ENCODE assay signal across 14 mouse cellular contexts in the genomic region with DNA sequence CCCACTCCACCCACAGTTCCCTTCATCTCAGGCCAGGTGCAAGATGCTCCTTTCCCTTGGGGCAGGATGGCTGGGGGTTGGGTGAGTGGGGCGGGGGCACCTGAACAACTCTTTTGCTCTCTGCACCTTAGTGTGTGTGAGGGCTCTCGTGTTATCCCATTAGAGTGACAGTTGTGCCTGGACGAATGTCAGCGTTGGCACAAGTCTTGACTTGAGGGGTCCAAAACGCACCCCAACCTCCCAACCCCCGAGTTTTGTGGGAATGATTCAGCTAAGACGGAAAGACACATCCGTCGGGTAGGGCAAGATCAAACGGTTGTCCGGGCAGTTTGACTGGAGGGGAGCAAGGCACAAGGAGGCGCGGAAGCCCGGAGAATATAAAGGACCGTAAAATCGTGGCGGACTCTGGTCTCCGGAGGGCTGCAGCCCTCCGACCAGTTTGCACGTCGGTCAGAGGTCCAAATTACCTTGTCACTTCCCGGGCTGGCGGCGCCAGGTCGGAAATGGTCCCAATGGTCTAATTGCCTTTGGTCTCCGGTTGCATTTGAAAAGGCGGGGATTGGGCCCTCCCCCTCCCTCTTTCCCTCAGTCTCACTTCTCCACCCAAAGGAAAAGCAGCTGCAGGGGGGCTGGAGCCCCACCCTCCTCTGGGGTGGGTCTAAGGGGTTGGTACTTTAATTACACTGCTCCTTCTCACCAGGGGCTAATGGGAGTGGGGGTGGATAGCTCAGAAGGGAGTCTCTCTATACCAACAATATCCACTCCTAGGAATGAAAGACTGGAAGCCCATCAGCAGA. TPM values are rescaled to one million over a fixed set of nuclear protein-coding genes. Genes with fewer than 3 reads are reported as not detected.
A peak's percentile ranks its signal among the peaks of the same experiment; 100 is the strongest.
DNase-seq lines count a peak whose midpoint lies in the region; ATAC-seq and TF ChIP-seq lines count a peak whose summit lies in the region.
"Had no signal": no experiment of that assay in that cellular context is flagged by ENCODE, and none has a peak within 500 bp of the region (broad histone marks: within the 10 kb centered on the region; RNA-seq: fewer than 3 reads in every experiment).

No protein-coding gene starts in this region.

- TF ChIP-seq CTCF in midbrain, postnatal 0 days (IDR thresholded peaks at IDR 0.05): no peak

- H3K36me3 ChIP-seq in kidney, embryonic 14.5 days (ENCODE audit: control insufficient read depth, insufficient read depth, low read length): no peaks in the 10 kb centered on the region
- H3K36me3 ChIP-seq in hindbrain, embryonic 16.5 days (ENCODE audit: control insufficient read depth, insufficient read depth, low read length): no peaks in the 10 kb centered on the region
- no peaks in the 10 kb centered on the region for H3K36me3 ChIP-seq in midbrain, postnatal 0 days (ENCODE audit: insufficient read depth, low read length)

- H3K9me3 ChIP-seq in kidney, embryonic 14.5 days (ENCODE audit: control insufficient read depth, low read length): no peaks in the 10 kb centered on the region
- H3K9me3 ChIP-seq in hindbrain, embryonic 16.5 days (ENCODE audit: control insufficient read depth, low read length): no peaks in the 10 kb centered on the region
- no peaks in the 10 kb centered on the region for H3K9me3 ChIP-seq in midbrain, postnatal 0 days (ENCODE audit: low read length)

- ATAC-seq in kidney, embryonic 14.5 days (ENCODE audit: low FRiP score, low TSS enrichment): no peak
- no peak for ATAC-seq in hindbrain, embryonic 16.5 days
- ATAC-seq in midbrain, postnatal 0 days (ENCODE audit: low FRiP score): no peak
- ATAC-seq in erythroblast, adult 5-6 weeks (replicated peaks; ENCODE audit: low FRiP score, poor library complexity, severe bottlenecking): no peak

- no peak overlapping the region for H3K27ac ChIP-seq in kidney, embryonic 14.5 days (ENCODE audit: low read depth, low read length)
- peak overlapping the region; percentile 40 for H3K27ac ChIP-seq in hindbrain, embryonic 16.5 days (ENCODE audit: low read depth, low read length)
- no peak overlapping the region for H3K27ac ChIP-seq in midbrain, postnatal 0 days (ENCODE audit: low read depth, low read length)

- H3K9ac ChIP-seq in kidney, embryonic 14.5 days (ENCODE audit: low read depth, low read length): no peak overlapping the region
- peak overlapping the region; percentile 6; the same call in 1 of the 2 replicates for H3K9ac ChIP-seq in hindbrain, embryonic 16.5 days (ENCODE audit: low read depth, low read length)
- no peak overlapping the region for H3K9ac ChIP-seq in midbrain, postnatal 0 days (replicated peaks; ENCODE audit: low read length, poor library complexity, severe bottlenecking)

- no peak for DNase-seq in kidney, adult 11 months
- peak; percentile 92 for DNase-seq in ZHBTc4 (ENCODE audit: low read depth, low spot score)
- DNase-seq in midbrain, postnatal 0 days (ENCODE audit: low spot score): no peak
- no peak for DNase-seq in frontal cortex, postnatal 14 days (ENCODE audit: low spot score in 2 of 2)
- no peak for DNase-seq in left cerebral cortex, adult 11 months (ENCODE audit: low spot score)
- DNase-seq: heart, postnatal 14 days; lung, adult 18-20 months; right cerebral cortex, postnatal 25 days; thymus, postnatal 14 days had no signal

- H3K4me1 ChIP-seq in kidney, embryonic 14.5 days (ENCODE audit: control insufficient read depth, insufficient read depth, low read length): peaks cover 15% of the 10 kb centered on the region
- H3K4me1 ChIP-seq in hindbrain, embryonic 16.5 days (ENCODE audit: control insufficient read depth, insufficient read depth, low read depth, low read length): peaks cover 7% of the 10 kb centered on the region
- no peaks in the 10 kb centered on the region for H3K4me1 ChIP-seq in midbrain, postnatal 0 days (ENCODE audit: insufficient read depth, low read length)

- peaks cover 90% of the 10 kb centered on the region for H3K27me3 ChIP-seq in kidney, embryonic 14.5 days (ENCODE audit: control insufficient read depth, insufficient read depth, low read length)
- H3K27me3 ChIP-seq in hindbrain, embryonic 16.5 days (replicated peaks; ENCODE audit: control insufficient read depth, insufficient read depth, low read length): peaks cover 74% of the 10 kb centered on the region
- peaks cover 82% of the 10 kb centered on the region for H3K27me3 ChIP-seq in midbrain, postnatal 0 days (ENCODE audit: insufficient read depth, low read length)

- peak overlapping the region; percentile 22 for H3K4me3 ChIP-seq in kidney, embryonic 14.5 days (ENCODE audit: low read length)
- peak overlapping the region; percentile 17 for H3K4me3 ChIP-seq in hindbrain, embryonic 16.5 days (ENCODE audit: low read length)
- peak overlapping the region; percentile 13 for H3K4me3 ChIP-seq in midbrain, postnatal 0 days (ENCODE audit: low read depth, low read length)

- WGBS in kidney, embryonic 14.5 days: under 1% methylated on average over 27 of the region's 27 CpGs
- under 1% methylated on average over 27 of the region's 27 CpGs for WGBS in hindbrain, embryonic 16.5 days
- WGBS in midbrain, postnatal 0 days: under 1% methylated on average over 27 of the region's 27 CpGs

- H3K4me2 ChIP-seq in kidney, embryonic 14.5 days (replicated peaks; ENCODE audit: low read depth, low read length): peak overlapping the region; percentile 19; the same call in 1 of the 2 replicates
- H3K4me2 ChIP-seq in hindbrain, embryonic 16.5 days (ENCODE audit: low read length): no peak overlapping the region
- no peak overlapping the region for H3K4me2 ChIP-seq in midbrain, postnatal 0 days (ENCODE audit: low read depth, low read length, poor library complexity, severe bottlenecking)

RNA-seq across cellular contexts. Expression of gene Evx1, which starts 1.2 kb away (rescaled TPM):
- polyA plus RNA-seq in kidney, embryonic 14.5 days (2014; fragmentation: Nextera tagmentation; extraction: Ambion mirVana): not detected in 2 replicates
- 1.1 and 1.5 TPM in 2 replicates for polyA plus RNA-seq in hindbrain, embryonic 16.5 days (2015; fragmentation: Nextera tagmentation; extraction: Ambion mirVana)
- total RNA-seq in midbrain, postnatal 0 days (2014; rRNA removed): 1.0 and 2.2 TPM in 2 replicates
- polyA plus RNA-seq in midbrain, postnatal 0 days (2015; fragmentation: Nextera tagmentation; extraction: Ambion mirVana): 0.85 and 1.0 TPM in 2 replicates
- not detected in 2 replicates for total RNA-seq in erythroblast, adult 5-6 weeks (2015; ENCODE audit: low replicate concordance)
- not detected in 2 replicates for total RNA-seq in erythroblast, adult 5-6 weeks (2017; ENCODE audit: low replicate concordance)
- total RNA-seq: heart, postnatal 14 days; layer of hippocampus, postnatal 14 days had no signal

RNA-seq across cellular contexts. Expression of gene Hoxa13, which starts 53.8 kb away (rescaled TPM):
- not detected in 2 replicates for polyA plus RNA-seq in kidney, embryonic 14.5 days (2014; fragmentation: Nextera tagmentation; extraction: Ambion mirVana)
- not detected in 2 replicates for polyA plus RNA-seq in hindbrain, embryonic 16.5 days (2015; fragmentation: Nextera tagmentation; extraction: Ambion mirVana)
- total RNA-seq in midbrain, postnatal 0 days (2014; rRNA removed): not detected in 2 replicates
- not detected in 2 replicates for polyA plus RNA-seq in midbrain, postnatal 0 days (2015; fragmentation: Nextera tagmentation; extraction: Ambion mirVana)
- total RNA-seq in erythroblast, adult 5-6 weeks (2015; ENCODE audit: low replicate concordance): not detected in 2 replicates
- total RNA-seq in erythroblast, adult 5-6 weeks (2017; ENCODE audit: low replicate concordance): not detected in 2 replicates
- total RNA-seq: heart, postnatal 14 days; layer of hippocampus, postnatal 14 days had no signal
- polyA plus RNA-seq: embryonic facial prominence, embryonic 11.5 days had no signal
